Mouse (Mus musculus) frontal cortex, adult (tissue): ENCODE results near the gene Reep6.
A peak's percentile ranks its signal among the peaks of the same experiment; 100 is the strongest.

ENCODE experiments used
- ATAC-seq: cut with Nextera tagmentation; 2 replicates; pipeline ENCODE4 v1.9.2; 2017; ENCODE audit warnings: mild to moderate bottlenecking, moderate library complexity, mixed read lengths; ENCODE audit not compliant: low TSS enrichment

Reep6 gene

DNA sequence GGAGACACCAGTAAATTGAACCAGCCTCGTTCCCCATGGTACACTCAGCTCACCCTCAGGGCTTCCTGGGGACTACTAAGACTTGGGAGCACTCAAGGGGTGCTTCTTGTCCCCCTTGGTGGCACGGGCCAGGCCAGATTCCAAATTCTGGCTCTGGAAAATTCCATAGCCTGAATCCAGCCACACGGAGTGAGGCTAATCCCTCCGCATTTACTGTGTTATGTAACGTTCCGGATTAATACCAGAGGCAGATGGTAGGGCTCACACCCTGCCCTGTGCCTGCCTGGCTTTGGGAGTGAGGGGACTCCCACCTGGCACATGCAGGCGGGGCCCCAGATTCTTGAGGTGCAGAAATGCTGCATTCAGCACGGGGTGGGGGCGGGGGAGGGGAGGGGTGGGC, 25.7 kb downstream of the Reep6 start:
- no peak for ATAC-seq

- no peak for ATAC-seq
Measured at GRCm38 (mm10) chr10:80356001-80356682, 26.4 kb downstream of the Reep6 start, which contains the start of gene Plk5. TSS of gene Plk5 (plus strand) at chr10:80356459.

DNA sequence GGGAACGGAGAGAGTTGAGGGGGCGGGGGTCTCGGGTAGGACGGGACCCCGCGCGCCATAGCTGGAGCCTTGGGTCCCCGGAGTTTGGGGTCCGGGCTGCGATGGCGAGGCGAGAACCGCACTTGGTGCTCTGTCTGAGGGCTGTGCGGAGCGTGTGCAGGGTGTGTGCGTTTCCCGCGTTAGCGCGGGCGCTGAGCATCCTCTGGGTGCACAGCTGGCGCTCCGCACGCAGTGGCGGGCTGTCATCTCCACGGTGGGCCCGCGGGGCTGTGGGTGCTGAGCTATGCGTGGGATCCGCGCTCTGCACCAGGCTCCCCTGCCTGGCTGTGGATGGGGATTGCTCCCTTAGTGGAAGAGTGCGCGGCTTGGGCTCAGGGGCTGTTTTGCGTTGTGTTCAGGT, 27.0 kb downstream of the Reep6 start:
- ATAC-seq = peak; percentile 28; the same call in 1 of the 2 replicates

GRCm38 (mm10) chr10:80357336-80357735, 27.6 kb downstream of the Reep6 start:
- ATAC-seq = peak; percentile 77

DNA sequence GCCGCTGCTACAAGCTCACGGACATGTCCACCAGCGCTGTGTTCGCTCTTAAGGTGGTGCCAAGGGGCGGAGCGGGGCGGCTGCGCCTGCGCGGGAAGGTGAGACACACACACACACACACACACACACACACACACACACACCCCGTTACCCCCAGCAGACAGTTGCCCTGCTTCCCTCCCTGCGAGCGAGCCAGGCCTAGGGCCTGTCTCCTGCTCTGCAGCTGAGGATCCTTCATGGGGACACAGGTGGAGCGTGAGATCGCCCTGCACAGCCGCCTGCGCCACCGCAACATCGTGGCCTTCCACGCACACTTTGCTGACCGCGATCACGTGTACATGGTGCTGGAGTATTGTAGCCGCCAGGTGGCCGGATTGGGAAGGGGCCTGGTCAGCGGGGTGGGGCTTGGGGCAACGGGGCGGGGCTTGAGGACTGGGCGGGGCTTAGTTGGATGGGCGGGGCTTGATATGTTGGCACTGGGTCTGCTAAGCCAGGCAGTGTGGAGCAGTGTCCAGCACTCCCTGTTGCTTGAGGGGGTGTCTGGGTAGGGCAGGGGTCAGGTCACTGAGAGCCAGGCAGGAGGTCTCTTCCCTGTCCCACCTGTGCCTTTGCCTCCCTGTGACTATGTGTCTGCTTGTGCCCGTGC, 28.4 kb downstream of the Reep6 start:
- ATAC-seq = no peak

DNA sequence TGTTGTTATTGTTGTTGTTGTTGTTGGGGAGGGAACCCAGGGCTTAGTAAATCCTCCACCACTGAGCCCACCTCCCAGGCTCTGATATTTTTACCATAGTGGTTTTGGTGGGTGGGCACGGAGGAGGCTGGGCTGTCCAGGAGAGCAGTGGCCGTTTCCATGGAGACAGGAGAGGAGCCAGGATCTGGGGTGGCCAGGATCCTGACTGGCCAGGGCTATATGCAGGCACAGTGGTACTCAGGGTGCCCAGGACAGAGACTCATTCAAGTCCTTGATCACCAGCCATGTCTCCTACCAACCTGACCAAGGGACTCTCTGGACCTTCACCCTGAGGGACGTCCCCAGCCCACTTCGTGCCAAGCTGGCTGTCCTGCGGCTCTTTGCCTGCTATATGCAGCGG, 34.0 kb downstream of the Reep6 start:
- ATAC-seq = no peak

- ATAC-seq = no peak
Measured at GRCm38 (mm10) chr10:80365736-80366135, 36.0 kb downstream of the Reep6 start.

DNA sequence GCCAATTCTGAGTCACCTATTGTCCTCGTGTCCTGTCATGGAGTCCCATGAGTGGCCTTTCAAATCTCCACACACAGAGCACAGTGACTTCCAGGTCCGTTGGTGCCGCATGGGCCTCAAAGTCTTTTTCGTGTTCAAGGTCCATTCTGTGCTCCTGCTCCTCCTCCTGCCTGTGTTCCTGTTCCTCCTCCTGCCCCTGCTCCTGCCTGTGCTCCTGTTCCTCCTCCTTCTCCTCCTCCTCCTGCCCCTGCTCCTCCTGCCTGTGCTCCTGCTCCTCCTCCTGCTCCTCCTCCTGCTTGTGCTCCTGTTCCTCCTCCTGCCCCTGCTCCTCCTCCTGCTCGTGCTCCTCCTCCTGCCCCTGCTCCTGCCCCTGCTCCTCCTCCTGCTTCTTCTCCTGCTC, 38.2 kb downstream of the Reep6 start:
- ATAC-seq = no peak

DNA sequence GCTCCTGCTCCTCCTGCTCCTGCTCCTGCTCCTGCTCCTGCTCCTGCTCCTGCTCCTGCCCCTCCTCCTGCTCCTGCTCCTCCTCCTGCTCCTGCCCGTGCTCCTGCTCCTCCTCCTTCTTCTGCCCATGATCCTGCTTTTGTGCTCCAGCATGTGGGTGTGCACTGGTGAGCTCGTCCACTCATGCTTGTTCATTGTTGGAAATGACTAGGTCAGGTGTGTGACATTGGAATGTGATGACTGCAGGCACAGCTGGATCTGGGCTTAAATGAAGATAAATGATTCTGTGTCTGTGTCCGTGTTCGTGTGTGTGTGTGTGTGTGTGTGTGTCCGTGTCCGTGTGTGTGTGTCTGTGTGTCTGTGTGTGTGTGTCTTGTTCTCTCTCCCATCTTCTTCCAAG, 38.6 kb downstream of the Reep6 start:
- ATAC-seq = no peak

DNA sequence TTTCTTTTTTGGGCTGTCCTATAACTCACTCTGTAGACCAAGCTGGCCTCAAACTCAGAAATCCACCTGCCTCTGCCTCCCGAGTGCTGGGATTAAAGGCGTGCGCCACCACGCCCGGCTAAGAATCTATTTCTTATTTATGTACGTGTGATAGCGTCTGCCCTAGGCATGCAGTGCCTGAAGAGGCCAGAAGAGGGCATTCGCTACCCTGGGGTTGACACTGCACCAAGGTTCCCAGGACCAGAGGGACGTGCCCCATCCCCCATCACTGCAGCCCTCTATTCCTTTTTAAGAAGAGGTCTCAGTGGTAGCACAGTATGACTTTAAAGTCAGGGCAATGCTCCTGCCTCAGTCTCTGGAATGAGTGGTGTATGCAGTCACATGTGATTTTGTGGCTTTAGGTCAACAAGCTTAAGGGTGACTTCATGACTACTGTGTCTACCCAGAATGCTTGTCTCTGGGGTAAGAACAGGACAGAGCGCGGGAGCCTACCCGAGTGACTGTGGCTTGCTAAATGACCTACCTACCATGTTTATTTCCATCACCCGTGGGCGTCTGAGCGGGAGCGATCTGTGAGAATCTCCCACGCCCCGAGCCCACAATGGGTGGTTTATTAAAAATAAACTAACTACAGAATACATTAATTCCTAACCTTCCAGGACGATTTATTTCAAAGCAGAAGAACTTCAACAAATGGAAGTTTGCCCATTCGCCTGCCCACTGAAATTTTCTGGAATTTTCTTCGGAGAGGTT, 40.4 kb downstream of the Reep6 start:
- 0 out of 2 replicates have a peak, but pooled peaks have one; percentile 41 for ATAC-seq

GRCm38 (mm10) chr10:80371411-80371966, 41.7 kb downstream of the Reep6 start:
- ATAC-seq = peak; percentile 43; the same call in 1 of the 2 replicates

- no peak for ATAC-seq
Measured at GRCm38 (mm10) chr10:80371983-80372382, 42.2 kb downstream of the Reep6 start.

DNA sequence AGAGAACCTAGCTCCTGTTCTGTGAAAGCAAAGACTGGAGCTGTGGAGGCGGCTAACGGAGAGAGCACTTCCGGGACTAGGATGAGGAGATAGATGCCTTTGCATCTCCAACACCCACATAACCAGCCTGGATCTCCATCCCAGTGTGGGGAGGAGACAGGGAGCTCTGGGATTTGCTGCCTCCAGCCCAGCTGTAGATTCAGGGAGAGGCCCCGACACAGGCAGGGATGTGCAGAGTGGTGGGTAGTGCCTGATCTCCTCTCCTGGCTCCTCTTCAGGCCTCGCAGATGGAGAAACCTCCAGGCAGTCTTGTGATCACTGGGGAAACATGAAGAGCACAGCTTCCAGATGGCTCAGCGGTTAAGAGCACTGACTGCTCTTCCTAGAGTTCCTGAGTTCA, 43.0 kb downstream of the Reep6 start:
- ATAC-seq = peak; percentile 81

- no peak for ATAC-seq
Measured at GRCm38 (mm10) chr10:80374063-80374462, 44.3 kb downstream of the Reep6 start.

GRCm38 (mm10) chr10:80376160-80376559, 46.4 kb downstream of the Reep6 start:
- ATAC-seq = peak; percentile 72

- no peak for ATAC-seq
Measured at GRCm38 (mm10) chr10:80377716-80378115, 48.0 kb downstream of the Reep6 start.

DNA sequence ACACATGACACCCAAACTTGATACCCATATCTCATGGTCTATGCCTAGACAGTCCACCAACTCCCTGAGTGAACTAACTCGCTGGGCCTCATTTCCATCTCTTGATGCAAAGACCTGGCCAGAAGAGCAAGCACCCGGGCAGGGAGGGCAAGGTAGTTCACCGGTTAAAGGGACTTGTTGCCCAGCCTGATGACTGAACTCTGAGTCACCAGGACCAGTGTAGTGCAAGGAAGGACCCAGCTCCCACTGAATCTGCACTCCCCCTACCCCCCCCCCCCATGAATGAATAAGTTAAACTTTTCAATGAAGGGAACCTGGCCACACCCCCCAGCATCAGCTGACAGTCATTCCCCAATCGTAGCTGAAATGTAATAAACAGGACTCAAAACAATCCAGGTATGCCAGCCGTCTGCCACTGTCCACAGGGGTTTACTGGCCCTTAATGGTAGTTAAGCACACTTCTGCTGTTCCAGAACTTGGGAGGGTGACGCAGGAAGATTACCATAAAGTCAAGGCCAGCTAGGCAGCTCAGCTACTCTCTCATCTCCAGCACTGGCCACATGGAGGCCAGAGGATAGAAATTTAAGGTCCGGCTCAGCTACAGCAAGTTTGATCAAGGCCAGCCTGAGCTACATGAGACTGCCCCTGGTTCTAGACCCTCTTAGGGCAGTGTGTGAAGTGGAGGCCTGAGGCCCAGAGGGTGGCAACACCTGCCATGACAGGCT, 53.0 kb downstream of the Reep6 start:
- ATAC-seq = no peak

DNA sequence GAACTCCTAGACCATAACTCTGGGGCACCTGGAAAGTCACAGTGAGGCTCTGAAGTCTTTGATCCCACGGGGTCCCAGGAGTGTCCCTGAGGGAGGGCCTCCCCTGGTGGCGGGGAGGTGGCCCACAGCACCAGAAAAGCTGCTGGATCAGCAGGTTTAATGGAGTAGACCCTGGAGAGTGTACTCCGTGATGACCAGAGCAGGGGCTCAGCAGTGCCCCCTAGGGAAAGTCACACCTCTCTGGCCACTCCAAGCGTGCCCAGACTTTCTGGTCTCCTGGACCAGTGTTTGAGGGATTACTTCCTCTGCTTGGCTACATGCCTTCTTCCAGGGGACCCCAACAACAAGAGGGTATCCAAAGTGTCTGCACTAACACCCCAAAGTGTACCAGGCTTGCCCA, 53.7 kb downstream of the Reep6 start:
- no peak for ATAC-seq

GRCm38 (mm10) chr10:80384115-80384639, 54.4 kb downstream of the Reep6 start:
- ATAC-seq = no peak

- no peak for ATAC-seq
Measured at GRCm38 (mm10) chr10:80384709-80385108, 55.0 kb downstream of the Reep6 start.

GRCm38 (mm10) chr10:80385310-80385709, 55.6 kb downstream of the Reep6 start:
- ATAC-seq = no peak
